Mouse (Mus musculus): ENCODE results near the gene Acads. TPM values are rescaled to one million over a fixed set of nuclear protein-coding genes. Genes with fewer than 3 reads are reported as not detected.

The Acads gene
- polyA plus RNA-seq, 1 experiment from 2014 or later = 105 TPM

DNA sequence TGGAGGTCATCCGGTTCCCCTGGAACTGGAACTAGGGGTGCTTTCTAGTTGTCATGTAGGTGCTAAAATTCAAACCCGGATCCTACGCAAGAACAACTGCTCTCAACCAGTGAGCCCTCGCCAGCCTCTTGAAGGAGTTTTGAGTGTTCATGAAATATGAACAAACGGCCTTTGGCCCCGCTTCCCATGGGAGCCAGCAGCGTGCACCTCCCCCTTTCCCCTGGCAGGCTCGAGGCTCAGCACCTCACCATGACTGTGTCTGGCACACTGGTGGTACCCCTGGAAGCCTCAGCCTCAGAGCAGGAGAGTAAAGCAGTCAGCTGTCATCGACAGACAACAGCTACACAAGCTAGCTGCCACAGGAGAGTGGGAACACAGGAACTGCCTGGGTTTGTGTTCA lies 19.2 kb downstream of the Acads start:
- WGBS = 78% methylated on average over 9 of the region's 9 CpGs
- no peak for ATAC-seq (replicated peaks; ENCODE audit: low FRiP score, low read depth)
- H3K36me3 ChIP-seq (ENCODE audit: insufficient read depth, low read length) = peaks cover 42% of the 10 kb centered on the region
- H3K27me3 ChIP-seq (ENCODE audit: insufficient read depth, low read length) = no peaks in the 10 kb centered on the region
- DNase-seq (ENCODE audit: low spot score) = no peak
- no peak overlapping the region for H3K9ac ChIP-seq (ENCODE audit: low read depth, low read length)
- no peak overlapping the region for H3K27ac ChIP-seq
- no peak for TF ChIP-seq CTCF (IDR thresholded peaks at IDR 0.05; ENCODE audit: low read depth)
- H3K9me3 ChIP-seq (replicated peaks; ENCODE audit: low read length) = no peaks in the 10 kb centered on the region
- no peak overlapping the region for H3K4me2 ChIP-seq (ENCODE audit: low read length)
- no peaks in the 10 kb centered on the region for H3K4me1 ChIP-seq (replicated peaks; ENCODE audit: insufficient read depth, low read length)
- no peak overlapping the region for H3K4me3 ChIP-seq (replicated peaks; ENCODE audit: low read depth, low read length)

DNA sequence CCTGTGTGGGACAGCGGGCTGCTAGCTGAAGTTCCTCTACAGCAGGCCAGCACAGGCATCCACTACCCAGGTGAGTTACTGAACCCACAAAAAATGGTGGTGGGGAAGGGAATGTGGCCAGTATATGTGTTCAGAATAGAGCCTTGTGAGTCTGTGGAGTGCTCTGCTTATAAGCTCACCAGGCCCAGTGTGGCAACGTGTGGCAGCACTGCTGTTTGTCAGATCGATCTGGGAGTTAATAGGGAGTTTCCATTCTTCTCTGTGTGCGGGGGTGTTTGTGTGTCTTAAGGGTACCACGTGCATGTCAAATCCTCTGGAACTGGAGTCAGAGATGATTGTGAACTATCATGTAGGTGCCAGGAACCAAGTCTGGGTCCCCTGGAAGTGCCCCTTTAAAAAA lies 19.6 kb downstream of the Acads start:
- DNase-seq (ENCODE audit: low spot score) (no peak), ATAC-seq (replicated peaks; ENCODE audit: low FRiP score, low read depth) (no peak)
- Histone ChIP-seq H3K27ac (no peak overlapping the region), H3K4me3 (replicated peaks; ENCODE audit: low read depth, low read length) (no peak overlapping the region), H3K4me2 (ENCODE audit: low read length) (no peak overlapping the region), H3K4me1 (replicated peaks; ENCODE audit: insufficient read depth, low read length) (no peaks in the 10 kb centered on the region), H3K27me3 (ENCODE audit: insufficient read depth, low read length) (no peaks in the 10 kb centered on the region), H3K36me3 (ENCODE audit: insufficient read depth, low read length) (peaks cover 45% of the 10 kb centered on the region), H3K9me3 (replicated peaks; ENCODE audit: low read length) (no peaks in the 10 kb centered on the region), H3K9ac (ENCODE audit: low read depth, low read length) (no peak overlapping the region)
- TF ChIP-seq CTCF (IDR thresholded peaks at IDR 0.05; ENCODE audit: low read depth) = no peak
- WGBS = 73% methylated on average over 5 of the region's 5 CpGs

DNA sequence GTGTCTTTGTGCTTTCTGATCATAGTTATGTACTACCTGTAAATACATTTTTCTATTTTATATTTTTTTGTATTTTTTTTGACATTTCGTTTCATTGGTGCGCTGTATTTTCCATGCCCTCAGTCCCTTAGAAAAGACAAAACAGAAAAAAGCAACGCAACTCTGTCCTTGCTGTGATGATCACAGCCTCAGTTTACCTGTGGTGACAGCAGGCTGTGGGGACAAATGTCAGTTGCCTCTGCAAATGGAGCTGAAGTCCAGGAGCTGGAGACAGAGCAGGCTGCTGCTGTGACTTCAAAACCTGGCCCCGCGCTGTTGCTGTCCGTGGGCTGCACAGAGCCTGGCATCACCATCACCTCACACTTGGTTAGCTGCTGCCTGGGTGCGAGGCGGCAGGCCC lies 21.0 kb downstream of the Acads start, which contains the start of gene Gm10401:
Gm10401 (minus strand) TSS at position 101 of the 400 bp plus-strand sequence.
- no peak for ATAC-seq (replicated peaks; ENCODE audit: low FRiP score, low read depth)
- peaks cover 43% of the 10 kb centered on the region for H3K36me3 ChIP-seq (ENCODE audit: insufficient read depth, low read length)

DNA sequence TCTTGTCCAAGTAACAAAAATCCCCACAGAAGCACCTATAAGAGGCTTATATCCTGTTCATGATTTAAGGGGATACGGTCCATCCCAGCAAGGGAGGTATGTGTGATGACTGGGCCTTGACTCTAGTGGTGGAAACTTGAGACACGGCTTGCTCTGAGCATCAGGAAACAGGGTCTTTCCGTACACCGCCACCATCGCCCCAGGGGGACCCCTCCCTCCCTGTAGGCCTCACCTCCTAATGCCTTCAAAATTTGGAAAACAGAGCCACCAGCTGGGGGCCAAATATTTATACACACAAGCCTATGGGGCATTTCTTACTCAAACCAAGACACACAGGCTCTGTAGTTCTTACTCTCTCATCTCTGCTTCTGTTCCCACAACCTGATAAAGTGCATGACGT lies 27.4 kb downstream of the Acads start:
- Histone ChIP-seq H3K27ac (no peak overlapping the region), H3K36me3 (ENCODE audit: insufficient read depth, low read length) (peaks cover 54% of the 10 kb centered on the region), H3K4me3 (replicated peaks; ENCODE audit: low read depth, low read length) (no peak overlapping the region), H3K4me2 (ENCODE audit: low read length) (no peak overlapping the region), H3K9me3 (replicated peaks; ENCODE audit: low read length) (no peaks in the 10 kb centered on the region), H3K27me3 (ENCODE audit: insufficient read depth, low read length) (no peaks in the 10 kb centered on the region), H3K4me1 (replicated peaks; ENCODE audit: insufficient read depth, low read length) (no peaks in the 10 kb centered on the region), H3K9ac (ENCODE audit: low read depth, low read length) (no peak overlapping the region)
- DNase-seq (ENCODE audit: low spot score) (no peak), ATAC-seq (replicated peaks; ENCODE audit: low FRiP score, low read depth) (no peak)
- 83% methylated on average over 6 of the region's 6 CpGs for WGBS
- TF ChIP-seq CTCF (IDR thresholded peaks at IDR 0.05; ENCODE audit: low read depth) = no peak

More for the DNA sequence above, 21.0 kb downstream of the Acads start, which contains the start of gene Gm10401:
- Histone ChIP-seq H3K4me3 (replicated peaks; ENCODE audit: low read depth, low read length) (no peak within 1 kb of the TSS), H3K9ac (ENCODE audit: low read depth, low read length) (no peak within 1 kb of the TSS), H3K4me2 (ENCODE audit: low read length) (no peak within 1 kb of the TSS), H3K4me1 (replicated peaks; ENCODE audit: insufficient read depth, low read length) (no peaks in the 10 kb centered on the region), H3K27ac (no peak within 1 kb of the TSS), H3K27me3 (ENCODE audit: insufficient read depth, low read length) (no peaks in the 10 kb centered on the region), H3K9me3 (replicated peaks; ENCODE audit: low read length) (no peaks in the 10 kb centered on the region)
- 97% methylated on average over 8 of the region's 8 CpGs for WGBS
- TF ChIP-seq CTCF (IDR thresholded peaks at IDR 0.05; ENCODE audit: low read depth) = no peak
- DNase-seq (ENCODE audit: low spot score) = no peak

DNA sequence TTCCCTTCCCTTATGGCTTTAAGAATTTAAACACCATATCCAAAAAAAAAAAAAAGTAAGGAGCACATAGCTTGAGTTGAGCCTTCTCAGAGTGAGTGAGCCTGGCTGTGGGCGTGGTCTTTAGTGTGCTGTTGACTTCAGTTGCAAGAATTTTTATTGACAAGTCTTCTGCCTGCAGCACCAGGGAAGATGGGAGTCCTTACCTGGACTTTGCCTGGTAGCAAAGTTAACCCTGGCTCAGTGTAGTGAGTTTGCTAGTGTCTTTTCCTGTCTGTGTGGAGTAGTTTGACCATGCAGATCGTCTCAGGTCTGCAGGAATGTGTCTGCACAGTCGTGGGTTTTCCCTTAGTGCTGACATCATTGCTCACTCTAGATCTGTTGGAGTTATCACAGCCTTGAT lies 28.1 kb downstream of the Acads start:
- Histone ChIP-seq H3K36me3 (ENCODE audit: insufficient read depth, low read length) (peaks cover 55% of the 10 kb centered on the region), H3K9me3 (replicated peaks; ENCODE audit: low read length) (no peaks in the 10 kb centered on the region), H3K27ac (no peak overlapping the region), H3K4me1 (replicated peaks; ENCODE audit: insufficient read depth, low read length) (no peaks in the 10 kb centered on the region), H3K4me3 (replicated peaks; ENCODE audit: low read depth, low read length) (no peak overlapping the region), H3K4me2 (ENCODE audit: low read length) (no peak overlapping the region), H3K9ac (ENCODE audit: low read depth, low read length) (no peak overlapping the region), H3K27me3 (ENCODE audit: insufficient read depth, low read length) (no peaks in the 10 kb centered on the region)
- WGBS = 71% methylated on average over 3 of the region's 3 CpGs
- ATAC-seq (replicated peaks; ENCODE audit: low FRiP score, low read depth) = no peak
- no peak for DNase-seq (ENCODE audit: low spot score)
- TF ChIP-seq CTCF (IDR thresholded peaks at IDR 0.05; ENCODE audit: low read depth) = no peak

DNA sequence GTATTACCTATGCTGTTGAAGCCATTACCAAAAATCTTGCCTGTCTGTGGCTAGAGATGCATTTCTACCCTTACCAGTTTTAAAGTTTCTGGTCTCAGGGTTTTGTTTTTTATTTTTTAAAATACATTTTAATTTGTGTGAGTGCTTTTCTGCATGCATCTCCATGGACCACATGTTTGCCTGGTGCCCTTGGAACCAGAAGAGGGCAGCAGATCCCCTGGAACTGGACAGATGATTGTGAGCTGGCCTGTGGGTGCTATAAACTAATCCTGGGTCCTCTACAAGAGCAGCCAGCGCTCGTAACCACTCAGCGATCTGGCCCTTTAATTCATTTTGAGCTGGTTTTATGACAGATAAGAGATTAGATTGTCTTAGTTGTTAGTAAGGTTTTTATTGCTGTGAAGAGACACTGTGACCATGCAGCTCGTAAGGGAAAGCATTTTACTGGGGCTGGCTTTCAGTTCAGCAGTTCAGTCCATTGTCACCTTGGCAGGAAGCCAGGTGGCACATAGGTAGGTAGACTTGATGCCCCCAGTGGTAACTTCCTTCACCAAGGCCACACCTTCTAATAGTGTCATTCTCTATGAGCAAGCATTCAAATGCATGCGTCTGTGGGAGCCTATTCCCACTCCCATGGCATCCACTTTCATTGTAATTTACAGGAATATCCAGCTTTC lies 29.4 kb downstream of the Acads start:
- ATAC-seq (replicated peaks; ENCODE audit: low FRiP score, low read depth) = no peak
- H3K27ac ChIP-seq = no peak overlapping the region
- peak; percentile 31; the same call in 1 of the 2 replicates for TF ChIP-seq CTCF (IDR thresholded peaks at IDR 0.05; ENCODE audit: low read depth)
- H3K4me3 ChIP-seq (replicated peaks; ENCODE audit: low read depth, low read length) = no peak overlapping the region
- H3K4me1 ChIP-seq (replicated peaks; ENCODE audit: insufficient read depth, low read length) = no peaks in the 10 kb centered on the region
- no peak for DNase-seq (ENCODE audit: low spot score)
- peaks cover 51% of the 10 kb centered on the region for H3K36me3 ChIP-seq (ENCODE audit: insufficient read depth, low read length)
- H3K9ac ChIP-seq (ENCODE audit: low read depth, low read length) = no peak overlapping the region
- H3K27me3 ChIP-seq (ENCODE audit: insufficient read depth, low read length) = no peaks in the 10 kb centered on the region
- no peaks in the 10 kb centered on the region for H3K9me3 ChIP-seq (replicated peaks; ENCODE audit: low read length)
- no peak overlapping the region for H3K4me2 ChIP-seq (ENCODE audit: low read length)
- WGBS = 90% methylated on average over 5 of the region's 5 CpGs

DNA sequence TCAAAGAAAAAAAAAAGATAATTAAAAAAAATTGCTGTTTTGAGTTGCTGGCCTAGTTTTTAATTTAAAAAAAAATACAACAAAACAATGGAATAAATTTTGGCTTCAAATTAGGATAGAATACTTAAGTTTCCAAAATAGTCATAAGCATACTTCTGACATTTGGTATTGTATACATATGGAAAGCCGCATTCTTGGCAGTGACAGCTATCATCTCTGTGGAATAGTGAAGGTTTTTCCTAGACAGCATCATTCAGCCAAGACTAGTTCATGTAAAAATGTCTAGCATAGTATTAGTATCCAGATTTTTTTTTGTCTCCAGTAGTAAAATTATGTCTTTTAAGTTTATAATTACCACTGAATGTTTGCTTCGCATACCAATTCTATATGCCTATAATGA lies 33.5 kb downstream of the Acads start:
- no peak for TF ChIP-seq CTCF (IDR thresholded peaks at IDR 0.05; ENCODE audit: low read depth)
- Histone ChIP-seq H3K27me3 (ENCODE audit: insufficient read depth, low read length) (no peaks in the 10 kb centered on the region), H3K4me3 (replicated peaks; ENCODE audit: low read depth, low read length) (no peak overlapping the region), H3K36me3 (ENCODE audit: insufficient read depth, low read length) (peaks cover 52% of the 10 kb centered on the region), H3K9me3 (replicated peaks; ENCODE audit: low read length) (no peaks in the 10 kb centered on the region), H3K4me1 (replicated peaks; ENCODE audit: insufficient read depth, low read length) (no peaks in the 10 kb centered on the region), H3K9ac (ENCODE audit: low read depth, low read length) (no peak overlapping the region), H3K4me2 (ENCODE audit: low read length) (no peak overlapping the region), H3K27ac (no peak overlapping the region)
- WGBS = 100% methylated on average over 2 of the region's 2 CpGs
- ATAC-seq (replicated peaks; ENCODE audit: low FRiP score, low read depth) (no peak), DNase-seq (ENCODE audit: low spot score) (no peak)

All from kidney, postnatal 0 days (tissue).